Mouse (Mus musculus) midbrain, embryonic 10.5 days (tissue): ENCODE data around the gene Dock2. TPM values are rescaled to one million over a fixed set of nuclear protein-coding genes. Genes with fewer than 3 reads are reported as not detected.

Experiments used
- DNase-seq: peaks from one replicate; pipeline ENCODE4 v3.0.0-alpha.2; 2017; ENCODE audit warnings: low spot score
- H3K27ac ChIP-seq: fragments of 300-500 bp; sonication (generic); replicated peaks from 2 replicates; pipeline ENCODE4 v1.5.1; 2016; ENCODE audit warnings: mild to moderate bottlenecking
- H3K27me3 ChIP-seq: fragments of 300-500 bp; sonication (generic); 2 replicates; pipeline ENCODE4 v1.6.1; 2016; ENCODE audit warnings: low read depth, mild to moderate bottlenecking; ENCODE audit not compliant: poor library complexity, severe bottlenecking
- H3K36me3 ChIP-seq: fragments of 300-500 bp; sonication (generic); 2 replicates; pipeline ENCODE4 v1.6.1; 2016; ENCODE audit warnings: mild to moderate bottlenecking, moderate library complexity
- H3K4me1 ChIP-seq: fragments of 300-500 bp; sonication (generic); 2 replicates; pipeline ENCODE4 v1.6.1; 2016
- H3K4me3 ChIP-seq: fragments of 300-500 bp; sonication (generic); 2 replicates; pipeline ENCODE4 v1.5.1; 2016; ENCODE audit warnings: mild to moderate bottlenecking, moderate library complexity
- H3K9me3 ChIP-seq: fragments of 300-500 bp; sonication (generic); replicated peaks from 2 replicates; pipeline ENCODE4 v1.6.1; 2016; ENCODE audit warnings: mild to moderate bottlenecking
- WGBS: fragments of 180-500 bp; shearing (Covaris S2); methylation state at CpG from one replicate; pipeline ENCODE4 v1.1.7; 2016; 5-methylcytosine and 5-hydroxymethylcytosine counted together
- polyA plus RNA-seq: library from polyadenylated mRNA; unstranded; fragments of >200 nt; fragmentation: Nextera tagmentation; extraction: Ambion mirVana; gene quantifications from 2 replicates; pipeline ENCODE4 v1.2.1, GENCODE M21; 2016

Gene Dock2
- polyA plus RNA-seq, 1 experiment from 2014 or later, result 0.69 TPM

GRCm38 (mm10) chr11:34515301-34515700 is 268.4 kb downstream of the Dock2 start:
- DNase-seq, result no peak
- Histone ChIP-seq H3K27me3 (no peaks in the 10 kb centered on the region), H3K4me3 (no peak overlapping the region), H3K9me3 (no peaks in the 10 kb centered on the region), H3K36me3 (no peaks in the 10 kb centered on the region), H3K4me1 (no peaks in the 10 kb centered on the region), H3K27ac (no peak overlapping the region)
- WGBS, result 61% methylated on average over 4 of the region's 4 CpGs

GRCm38 (mm10) chr11:34506390-34506789 is 277.3 kb downstream of the Dock2 start:
- 93% methylated on average over 1 of the region's 1 CpGs for WGBS
- no peaks in the 10 kb centered on the region for H3K36me3 ChIP-seq
- no peaks in the 10 kb centered on the region for H3K9me3 ChIP-seq
- no peak overlapping the region for H3K4me3 ChIP-seq
- H3K27ac ChIP-seq, result no peak overlapping the region
- H3K4me1 ChIP-seq, result no peaks in the 10 kb centered on the region
- DNase-seq, result no peak
- H3K27me3 ChIP-seq, result no peaks in the 10 kb centered on the region

- 75% methylated on average over 1 of the region's 1 CpGs for WGBS
- Histone ChIP-seq H3K27ac (no peak overlapping the region), H3K27me3 (no peaks in the 10 kb centered on the region), H3K4me1 (peaks cover 6% of the 10 kb centered on the region; the same call in 1 of the 2 replicates), H3K4me3 (no peak overlapping the region), H3K9me3 (no peaks in the 10 kb centered on the region), H3K36me3 (no peaks in the 10 kb centered on the region)
- DNase-seq, result no peak
Measured at GRCm38 (mm10) chr11:34499663-34500062, 284.0 kb downstream of the Dock2 start.

- 75% methylated on average over 4 of the region's 4 CpGs for WGBS
- peaks cover 9% of the 10 kb centered on the region; the same call in 1 of the 2 replicates for H3K4me1 ChIP-seq
- H3K36me3 ChIP-seq, result no peaks in the 10 kb centered on the region
- H3K27me3 ChIP-seq, result no peaks in the 10 kb centered on the region
- DNase-seq, result no peak
- no peaks in the 10 kb centered on the region for H3K9me3 ChIP-seq
- no peak overlapping the region for H3K27ac ChIP-seq
- no peak overlapping the region for H3K4me3 ChIP-seq
Measured at GRCm38 (mm10) chr11:34494682-34495081, 289.0 kb downstream of the Dock2 start.

GRCm38 (mm10) chr11:34492986-34493385 is 290.7 kb downstream of the Dock2 start:
- Histone ChIP-seq H3K4me3 (no peak overlapping the region), H3K9me3 (no peaks in the 10 kb centered on the region), H3K27ac (no peak overlapping the region), H3K36me3 (no peaks in the 10 kb centered on the region), H3K27me3 (no peaks in the 10 kb centered on the region), H3K4me1 (peaks cover 4% of the 10 kb centered on the region; the same call in 1 of the 2 replicates)
- DNase-seq, result no peak
- WGBS, result 91% methylated on average over 3 of the region's 3 CpGs

- 90% methylated on average over 2 of the region's 2 CpGs for WGBS
- DNase-seq, result no peak
- H3K27ac ChIP-seq, result no peak overlapping the region
- no peaks in the 10 kb centered on the region for H3K9me3 ChIP-seq
- peaks cover 4% of the 10 kb centered on the region; the same call in 1 of the 2 replicates for H3K4me1 ChIP-seq
- no peaks in the 10 kb centered on the region for H3K27me3 ChIP-seq
- no peaks in the 10 kb centered on the region for H3K36me3 ChIP-seq
- no peak overlapping the region for H3K4me3 ChIP-seq
Measured at GRCm38 (mm10) chr11:34492223-34492622, 291.5 kb downstream of the Dock2 start.

GRCm38 (mm10) chr11:34489548-34489947 is 294.1 kb downstream of the Dock2 start:
- Histone ChIP-seq H3K27ac (no peak overlapping the region), H3K4me1 (peaks cover 1% of the 10 kb centered on the region; the same call in 1 of the 2 replicates), H3K4me3 (no peak overlapping the region), H3K36me3 (no peaks in the 10 kb centered on the region), H3K27me3 (no peaks in the 10 kb centered on the region), H3K9me3 (no peaks in the 10 kb centered on the region)
- DNase-seq, result no peak
- 88% methylated on average over 6 of the region's 6 CpGs for WGBS

GRCm38 (mm10) chr11:34479301-34479700 is 304.4 kb downstream of the Dock2 start:
- H3K9me3 ChIP-seq, result no peaks in the 10 kb centered on the region
- H3K36me3 ChIP-seq, result no peaks in the 10 kb centered on the region
- 84% methylated on average over 5 of the region's 5 CpGs for WGBS
- H3K27me3 ChIP-seq, result no peaks in the 10 kb centered on the region
- no peak overlapping the region for H3K4me3 ChIP-seq
- H3K4me1 ChIP-seq, result no peaks in the 10 kb centered on the region
- H3K27ac ChIP-seq, result no peak overlapping the region
- no peak for DNase-seq

GRCm38 (mm10) chr11:34469792-34470191 is 313.9 kb downstream of the Dock2 start:
- no peak overlapping the region for H3K27ac ChIP-seq
- no peaks in the 10 kb centered on the region for H3K9me3 ChIP-seq
- WGBS, result 83% methylated on average over 2 of the region's 2 CpGs
- no peaks in the 10 kb centered on the region for H3K36me3 ChIP-seq
- H3K27me3 ChIP-seq, result no peaks in the 10 kb centered on the region
- H3K4me3 ChIP-seq, result no peak overlapping the region
- no peak for DNase-seq
- no peaks in the 10 kb centered on the region for H3K4me1 ChIP-seq

GRCm38 (mm10) chr11:34468571-34468970 is 315.1 kb downstream of the Dock2 start:
- no peaks in the 10 kb centered on the region for H3K9me3 ChIP-seq
- H3K4me1 ChIP-seq, result no peaks in the 10 kb centered on the region
- H3K4me3 ChIP-seq, result no peak overlapping the region
- WGBS, result 83% methylated on average over 3 of the region's 3 CpGs
- no peak overlapping the region for H3K27ac ChIP-seq
- no peaks in the 10 kb centered on the region for H3K36me3 ChIP-seq
- no peak for DNase-seq
- H3K27me3 ChIP-seq, result no peaks in the 10 kb centered on the region

- Histone ChIP-seq H3K4me1 (no peaks in the 10 kb centered on the region), H3K27ac (no peak overlapping the region), H3K4me3 (no peak overlapping the region), H3K9me3 (no peaks in the 10 kb centered on the region), H3K36me3 (no peaks in the 10 kb centered on the region), H3K27me3 (no peaks in the 10 kb centered on the region)
- DNase-seq, result no peak
- WGBS, result 82% methylated on average over 1 of the region's 1 CpGs
Measured at GRCm38 (mm10) chr11:34467056-34467455, 316.6 kb downstream of the Dock2 start.

GRCm38 (mm10) chr11:34449944-34450343 is 333.7 kb downstream of the Dock2 start:
- no peak for DNase-seq
- no peak overlapping the region for H3K4me3 ChIP-seq
- no peak overlapping the region for H3K27ac ChIP-seq
- H3K36me3 ChIP-seq, result no peaks in the 10 kb centered on the region
- no peaks in the 10 kb centered on the region for H3K27me3 ChIP-seq
- H3K9me3 ChIP-seq, result no peaks in the 10 kb centered on the region
- 93% methylated on average over 4 of the region's 4 CpGs for WGBS
- no peaks in the 10 kb centered on the region for H3K4me1 ChIP-seq

- no peaks in the 10 kb centered on the region for H3K4me1 ChIP-seq
- no peak overlapping the region for H3K4me3 ChIP-seq
- WGBS, result 45% methylated on average over 4 of the region's 4 CpGs
Measured at GRCm38 (mm10) chr11:34447891-34448290, 335.8 kb downstream of the Dock2 start.

GRCm38 (mm10) chr11:34438429-34438828 is 345.3 kb downstream of the Dock2 start:
- Histone ChIP-seq H3K9me3 (no peaks in the 10 kb centered on the region), H3K36me3 (no peaks in the 10 kb centered on the region), H3K4me3 (no peak overlapping the region), H3K27me3 (no peaks in the 10 kb centered on the region), H3K27ac (no peak overlapping the region), H3K4me1 (no peaks in the 10 kb centered on the region)
- 77% methylated on average over 2 of the region's 2 CpGs for WGBS
- DNase-seq, result no peak

More at GRCm38 (mm10) chr11:34447891-34448290, 335.8 kb downstream of the Dock2 start:
- H3K27me3 ChIP-seq, result no peaks in the 10 kb centered on the region
- DNase-seq, result peak; percentile 23
- no peaks in the 10 kb centered on the region for H3K36me3 ChIP-seq
- H3K27ac ChIP-seq, result no peak overlapping the region
- no peaks in the 10 kb centered on the region for H3K9me3 ChIP-seq
